10 mouse cellular contexts compared by ENCODE assay signal in genomic region chr11:32565088-32565487, GRCm38 (mm10). TPM values are rescaled to one million over a fixed set of nuclear protein-coding genes. Genes with fewer than 3 reads are reported as not detected.
DNase-seq lines count a peak whose midpoint lies in the region; ATAC-seq and TF ChIP-seq lines count a peak whose summit lies in the region.
"Had no signal": no experiment of that assay in that cellular context is flagged by ENCODE, and none has a peak within 500 bp of the region (broad histone marks: within the 10 kb centered on the region; RNA-seq: fewer than 3 reads in every experiment).

No protein-coding gene starts in this region.

- peak; percentile 49 for TF ChIP-seq POLR2A in CH12.LX (IDR thresholded peaks at IDR 0.05; ENCODE audit: low read depth, low read length)

- DNase-seq in kidney, adult 8-10 months, result no peak
- peak; percentile 94 for DNase-seq in CH12.LX (ENCODE audit: extremely low read depth)
- no peak for DNase-seq in frontal cortex, postnatal 14 days (ENCODE audit: low spot score in 2 of 2)
- no peak for DNase-seq in layer of hippocampus, postnatal 25 days (ENCODE audit: extremely low spot score in 1 of 2, low spot score in 1 of 2)
- DNase-seq in adrenal gland, adult 18-20 months (ENCODE audit: low spot score in 2 of 2), result no peak
- DNase-seq: retina, postnatal 1 day had no signal

- no peaks in the 10 kb centered on the region for H3K9me3 ChIP-seq in kidney, embryonic 15.5 days (replicated peaks)
- no peaks in the 10 kb centered on the region for H3K9me3 ChIP-seq in CH12.LX (replicated peaks; ENCODE audit: low read length)

- H3K79me2 ChIP-seq in CH12.LX (replicated peaks; ENCODE audit: control insufficient read depth, extremely low read depth, insufficient read depth, poor library complexity, severe bottlenecking), result no peaks in the 10 kb centered on the region

- in situ Hi-C loops in CH12.LX (cut with MboI; ENCODE audit: low pct_ligation_motif_present, low pct_unique_long_range_greater_than_20kb, low sequenced_read_pairs), result no loop called here

- H3K36me3 ChIP-seq in kidney, embryonic 15.5 days, result no peaks in the 10 kb centered on the region
- peaks cover 8 to 54% of the 10 kb centered on the region in 2 experiments for H3K36me3 ChIP-seq in CH12.LX (replicated peaks in 1 of 2; ENCODE audit: control insufficient read depth in 1 of 2, insufficient read depth in 1 of 2, low read length in 1 of 2)

- no peaks in the 10 kb centered on the region for H3K27me3 ChIP-seq in kidney, embryonic 15.5 days
- H3K27me3 ChIP-seq in CH12.LX (replicated peaks), result no peaks in the 10 kb centered on the region

- peak; percentile 33 for TF ChIP-seq RAD21 in CH12.LX (IDR thresholded peaks at IDR 0.05; ENCODE audit: low read depth, low read length)

- peak overlapping the region; percentile 19; the same call in 1 of the 2 replicates for H3K27ac ChIP-seq in kidney, embryonic 15.5 days
- H3K27ac ChIP-seq in CH12.LX (ENCODE audit: insufficient read depth, low read depth), result peak overlapping the region; percentile 87

- 47% methylated on average over 8 of the region's 8 CpGs for WGBS in kidney, embryonic 15.5 days

- no peak overlapping the region for H3K4me3 ChIP-seq in kidney, embryonic 15.5 days (replicated peaks)
- H3K4me3 ChIP-seq in CH12.LX (replicated peaks in 1 of 3; ENCODE audit: low read depth in 2 of 3, low read length in 2 of 3, poor library complexity in 1 of 3), result peak overlapping the region in 1 of 3 experiments; percentile 0

- no peak overlapping the region for H3K4me2 ChIP-seq in kidney, embryonic 15.5 days
- peak overlapping the region; percentile 60 for H3K4me2 ChIP-seq in CH12.LX (ENCODE audit: insufficient read depth, low read depth, poor library complexity, severe bottlenecking)

- peaks cover 47% of the 10 kb centered on the region for H3K4me1 ChIP-seq in kidney, embryonic 15.5 days
- H3K4me1 ChIP-seq in CH12.LX (ENCODE audit: control insufficient read depth in 1 of 2, insufficient read depth in 2 of 2), result peaks cover 52 to 81% of the 10 kb centered on the region in 2 experiments

- no peak overlapping the region for H3K9ac ChIP-seq in kidney, embryonic 15.5 days
- peak overlapping the region; percentile 16; the same call in 1 of the 2 replicates for H3K9ac ChIP-seq in CH12.LX (ENCODE audit: insufficient read depth, low read depth)

- ATAC-seq in kidney, embryonic 15.5 days (replicated peaks; ENCODE audit: low FRiP score), result peak; percentile 27; the same call in 1 of the 2 replicates
- ATAC-seq in hematopoietic stem cell, adult 5-6 weeks (replicated peaks in 1 of 2; ENCODE audit: insufficient read depth in 1 of 2, low FRiP score in 2 of 2, low TSS enrichment in 1 of 2, low read depth in 1 of 2, poor library complexity in 2 of 2, severe bottlenecking in 2 of 2), result peak; percentile 90
- peak; percentile 79 for ATAC-seq in megakaryocyte progenitor cell, adult 5-6 weeks (replicated peaks; ENCODE audit: poor library complexity)

- TF ChIP-seq CTCF in CH12.LX (conservative IDR thresholded peaks at IDR 0.05 in 1 of 2, IDR thresholded peaks at IDR 0.05 in 1 of 2; ENCODE audit: low read depth in 2 of 2, low read length in 2 of 2), result peak in 1 of 2 experiments; percentile 25; a peak in 1 of 4 replicates

- peak; percentile 97 for TF ChIP-seq EP300 in CH12.LX (IDR thresholded peaks at IDR 0.05; ENCODE audit: low read length)

- dilution Hi-C loops in CH12.LX (cut with MboI; ENCODE audit: extremely low pct_ligation_motif_present, extremely low pct_unique_long_range_greater_than_20kb, low sequenced_read_pairs), result no loop called here

TF ChIP-seq in CH12.LX, 34 proteins besides CTCF, POLR2A, EP300 and RAD21:
- TF ChIP-seq ZC3H11A (IDR thresholded peaks at IDR 0.05; ENCODE audit: low read depth, low read length) (no peak), PAX5 (IDR thresholded peaks at IDR 0.05; ENCODE audit: low read length) (no peak), SIN3A (IDR thresholded peaks at IDR 0.05; ENCODE audit: low read length) (peak; percentile 95), GABPA (IDR thresholded peaks at IDR 0.05; ENCODE audit: insufficient replicate concordance, low read depth, low read length) (no peak), TCF12 (IDR thresholded peaks at IDR 0.05; ENCODE audit: low read depth, low read length) (peak; percentile 62), MAZ (IDR thresholded peaks at IDR 0.05; ENCODE audit: low read depth, low read length) (peak; percentile 85), IRF4 (IDR thresholded peaks at IDR 0.05; ENCODE audit: low read depth, low read length) (peak; percentile 92), HCFC1 (IDR thresholded peaks at IDR 0.05; ENCODE audit: low read depth, low read length) (peak; percentile 68), POLR2AphosphoS2 (IDR thresholded peaks at IDR 0.05; ENCODE audit: low read depth, low read length) (no peak), RCOR1 (conservative IDR thresholded peaks at IDR 0.05; ENCODE audit: low read depth, low read length) (peak; percentile 71; the same call in 1 of the 2 replicates), SMC3 (IDR thresholded peaks at IDR 0.05; ENCODE audit: low read depth, low read length) (peak; percentile 52), E2F4 (IDR thresholded peaks at IDR 0.05; ENCODE audit: insufficient replicate concordance, low read depth, low read length) (no peak), NRF1 (IDR thresholded peaks at IDR 0.05; ENCODE audit: low read depth, low read length) (0 out of 2 replicates have a peak, but pooled peaks have one; percentile 40), USF2 (conservative IDR thresholded peaks at IDR 0.05; ENCODE audit: low read depth, low read length) (no peak; the same call in 1 of the 2 replicates), UBTF (IDR thresholded peaks at IDR 0.05; ENCODE audit: low read depth, low read length) (no peak; the same call in 1 of the 2 replicates), KAT2A (IDR thresholded peaks at IDR 0.05; ENCODE audit: insufficient replicate concordance, low read length) (no peak), ELF1 (IDR thresholded peaks at IDR 0.05; ENCODE audit: low read depth, low read length) (peak; percentile 87), ETS1 (conservative IDR thresholded peaks at IDR 0.05; ENCODE audit: low read depth, low read length) (peak; percentile 92), USF1 (IDR thresholded peaks at IDR 0.05; ENCODE audit: low read depth, low read length) (no peak), BHLHE40 (IDR thresholded peaks at IDR 0.05; ENCODE audit: low read depth, low read length) (peak; percentile 81), NELFE (IDR thresholded peaks at IDR 0.05; ENCODE audit: low read depth, low read length) (peak; percentile 49; the same call in 1 of the 2 replicates), ZNF384 (IDR thresholded peaks at IDR 0.05; ENCODE audit: low read depth, low read length) (peak; percentile 100), CHD1 (IDR thresholded peaks at IDR 0.05; ENCODE audit: low read depth, low read length) (no peak), MEF2A (IDR thresholded peaks at IDR 0.05; ENCODE audit: borderline replicate concordance, low read depth, low read length) (peak; percentile 91), MAFK (IDR thresholded peaks at IDR 0.05; ENCODE audit: insufficient replicate concordance, low read length) (0 out of 2 replicates have a peak, but pooled peaks have one; percentile 36), MAX (IDR thresholded peaks at IDR 0.05; ENCODE audit: low read length) (peak; percentile 92), MXI1 (IDR thresholded peaks at IDR 0.05; ENCODE audit: low read depth, low read length) (peak; percentile 77; the same call in 1 of the 2 replicates), JUND (conservative IDR thresholded peaks at IDR 0.05; ENCODE audit: low read depth, low read length) (peak; percentile 63; the same call in 1 of the 2 replicates), MYC (IDR thresholded peaks at IDR 0.05; ENCODE audit: low read depth, low read length) (peak; percentile 83), CHD2 (IDR thresholded peaks at IDR 0.05; ENCODE audit: low read length) (peak; percentile 64), ZMIZ1 (IDR thresholded peaks at IDR 0.05; ENCODE audit: low read depth, low read length) (peak; percentile 74; the same call in 1 of the 2 replicates), ZKSCAN1 (IDR thresholded peaks at IDR 0.05; ENCODE audit: borderline replicate concordance, low read depth, low read length) (no peak; the same call in 1 of the 2 replicates), TBP (conservative IDR thresholded peaks at IDR 0.05; ENCODE audit: low read depth, low read length) (peak; percentile 58; the same call in 1 of the 2 replicates), JUN (IDR thresholded peaks at IDR 0.05; ENCODE audit: insufficient read depth, low read depth, low read length) (no peak)
TF ChIP-seq in CH12.LX: peak in this region for 22.

RNA-seq across cellular contexts. Expression of gene Stk10, which starts 32.0 kb away (rescaled TPM):
- polyA plus RNA-seq in kidney, embryonic 15.5 days (2015; fragmentation: Nextera tagmentation; extraction: Ambion mirVana), result 5.4 TPM in 2 replicates
- 18.6 and 23.2 TPM in 2 replicates for total RNA-seq in CH12.LX (2012; rRNA removed)
- 19.2 and 20.0 TPM in 2 replicates for total RNA-seq in CH12.LX (2014; rRNA removed)
- 37.4 and 40.3 TPM in 2 replicates for polyA plus RNA-seq in CH12.LX (2012; ENCODE audit: insufficient read length, low read depth)
- total RNA-seq in hematopoietic stem cell, adult 5-6 weeks (2017), result 32.7 and 44.2 TPM in 2 replicates
- 12.8 and 15.8 TPM in 2 replicates for total RNA-seq in megakaryocyte progenitor cell, adult 5-6 weeks (2015)
- 15.7 and 16.8 TPM in 2 replicates for total RNA-seq in megakaryocyte progenitor cell, adult 5-6 weeks (2017)
- 1 to 10 TPM; 7.6 to 8.6 TPM for total RNA-seq in layer of hippocampus, postnatal 25 days (2021)
- total RNA-seq in adrenal gland, adult 18-20 months (2021), result 10 to 100 TPM in 1 of 2 experiments, 1 to 10 TPM in 1; 9.8 to 13.3 TPM

RNA-seq across cellular contexts. Expression of gene Efcab9, which starts 33.2 kb away (rescaled TPM):
- polyA plus RNA-seq in kidney, embryonic 15.5 days (2015; fragmentation: Nextera tagmentation; extraction: Ambion mirVana), result 0.42 TPM in 1 of 2 replicates, not detected in the other
- 0.25 TPM in 1 of 2 replicates, not detected in the other for total RNA-seq in CH12.LX (2012; rRNA removed)
- not detected in 2 replicates for total RNA-seq in CH12.LX (2014; rRNA removed)
- polyA plus RNA-seq in CH12.LX (2012; ENCODE audit: insufficient read length, low read depth), result 1.1 and 1.5 TPM in 2 replicates
- total RNA-seq in hematopoietic stem cell, adult 5-6 weeks (2017), result not detected in 2 replicates
- 1.7 TPM in 1 of 2 replicates, not detected in the other for total RNA-seq in megakaryocyte progenitor cell, adult 5-6 weeks (2015)
- total RNA-seq in megakaryocyte progenitor cell, adult 5-6 weeks (2017), result 0.50 and 1.2 TPM in 2 replicates
- 1 to 10 TPM; 1.2 TPM for total RNA-seq in layer of hippocampus, postnatal 25 days (2021)
- total RNA-seq in adrenal gland, adult 18-20 months (2021), result 1 to 10 TPM; 1.0 to 1.6 TPM
- polyA plus RNA-seq: large intestine, adult 2 months had no signal

Comparison
In these comparisons a context has a peak if more than half of its experiments do, and no peak if none do; other contexts are left out.
1. ATAC-seq: peak in every context shown above with its lines; median percentile 90 in hematopoietic stem cell, adult 5-6 weeks; 79 in megakaryocyte progenitor cell, adult 5-6 weeks; 27 in kidney, embryonic 15.5 days.